Mouse (Mus musculus): Measurements from ENCODE around the gene Sparcl1.

The Sparcl1 gene

DNA sequence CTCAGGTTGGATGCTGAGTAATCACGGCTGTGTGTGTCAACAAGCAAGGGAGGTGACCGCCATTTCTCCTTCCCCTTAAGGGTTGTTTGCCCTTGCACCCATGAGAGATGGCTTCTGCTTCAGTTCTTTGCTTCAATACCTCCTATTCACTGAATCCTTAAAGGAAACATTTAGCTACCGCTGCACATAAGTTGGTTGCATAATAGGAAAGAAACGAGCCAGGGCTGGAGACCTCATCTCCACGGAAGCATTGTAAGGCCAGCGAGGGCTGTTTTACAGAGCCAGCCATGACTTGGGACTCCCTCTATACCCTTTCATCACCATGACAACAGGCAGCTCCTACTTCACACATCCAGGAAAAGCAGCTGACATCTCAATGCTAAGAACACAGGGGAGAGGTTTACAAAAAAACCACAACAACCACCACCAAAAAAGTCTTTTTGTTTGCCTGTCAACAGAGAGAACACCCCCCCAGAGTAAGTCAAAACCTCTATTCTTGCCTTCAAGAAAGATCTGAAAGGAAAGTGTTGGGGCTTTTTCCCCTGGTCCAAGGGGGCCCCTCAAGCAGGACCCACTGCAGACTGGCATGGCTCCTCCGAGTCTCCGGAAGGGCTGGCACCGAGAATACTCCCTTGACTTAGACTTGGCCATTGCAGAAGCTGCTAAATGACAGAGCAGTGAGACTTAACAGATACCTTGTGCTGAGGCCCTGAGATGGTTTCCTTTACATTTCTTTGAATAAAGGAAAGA, 3.2 kb downstream of the Sparcl1 start:
- in situ Hi-C loops (cut with MseI, MboI): no loop called here

DNA sequence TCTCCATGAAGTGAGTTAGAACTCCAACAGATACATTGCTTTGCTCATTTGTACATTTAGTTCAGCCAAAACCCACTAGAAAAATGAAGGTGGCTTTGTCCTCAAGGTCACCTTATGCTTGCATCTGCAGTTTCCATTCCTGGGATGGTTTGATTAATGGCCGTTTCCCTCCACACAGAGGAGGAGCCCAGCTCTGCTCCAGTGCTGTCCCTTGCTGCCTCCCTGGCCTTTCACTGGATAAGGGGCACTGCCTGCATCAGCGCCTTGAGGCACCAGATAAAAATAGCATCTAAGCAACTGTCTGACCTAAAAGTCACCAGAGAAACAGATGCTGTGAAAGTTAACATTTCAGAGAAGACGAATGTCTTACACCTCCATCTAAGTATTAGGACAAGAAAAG, 4.0 kb downstream of the Sparcl1 start:
- in situ Hi-C loops (cut with MseI, MboI): no loop called here

DNA sequence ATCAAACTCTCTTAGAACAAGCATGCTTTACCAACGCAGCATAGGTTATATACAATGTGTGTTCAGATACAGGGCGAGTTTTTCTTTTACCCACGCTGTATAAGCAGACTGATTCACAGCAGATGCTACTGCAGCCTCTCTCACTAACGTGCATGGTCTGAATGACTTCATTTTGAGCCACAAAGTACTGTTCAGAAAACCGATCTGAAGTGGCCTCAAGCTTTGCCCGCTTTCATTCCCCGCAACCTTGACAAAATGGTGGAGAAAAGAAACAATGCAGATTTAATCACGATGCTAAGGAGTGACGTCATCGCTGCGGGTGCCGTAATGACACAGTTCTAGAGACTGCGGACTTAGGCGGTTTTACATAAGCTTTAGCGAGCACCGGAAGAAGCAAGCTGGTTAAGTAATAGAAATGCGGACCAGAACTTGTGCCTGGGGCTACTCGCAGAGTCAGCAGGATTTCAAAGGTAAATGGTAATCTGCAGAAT, 4.6 kb downstream of the Sparcl1 start:
- in situ Hi-C loops (cut with MseI, MboI): no loop called here

DNA sequence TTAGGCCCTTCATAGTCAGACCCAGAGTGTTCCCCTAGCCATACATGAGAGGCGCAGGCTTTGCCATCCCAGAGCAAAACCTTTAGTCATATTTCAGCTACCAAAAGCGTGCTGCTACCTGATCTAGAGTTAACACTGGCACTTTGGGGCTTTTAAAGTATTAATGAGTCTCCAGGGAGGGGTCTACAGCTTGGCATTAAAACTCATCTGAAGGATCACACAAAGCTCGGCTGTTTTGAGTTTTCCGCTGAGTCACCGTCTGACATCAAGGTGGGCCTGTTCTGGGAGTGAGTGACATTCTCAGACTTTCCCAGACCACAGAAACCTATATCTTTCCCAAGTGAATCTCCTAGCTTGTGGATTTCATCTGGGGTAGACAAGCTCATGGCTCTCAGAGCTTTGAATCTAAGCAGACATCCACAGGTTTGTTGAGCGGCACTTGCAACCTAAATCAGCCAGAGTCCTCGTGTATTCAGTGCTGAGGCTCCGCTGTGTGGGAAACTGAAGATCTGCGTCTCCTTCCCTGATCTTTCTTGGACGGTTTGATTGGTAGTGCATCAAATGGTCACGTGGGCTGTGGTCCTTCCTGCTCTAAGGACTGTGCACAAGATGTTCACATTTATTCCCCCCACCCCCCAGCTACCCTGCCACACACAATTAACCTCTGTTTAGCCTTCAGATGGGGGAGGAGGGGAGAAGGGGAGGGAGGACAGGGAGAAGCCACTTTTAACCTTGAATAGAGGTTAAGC, 5.2 kb downstream of the Sparcl1 start:
- in situ Hi-C loops (cut with MseI, MboI): no loop called here

DNA sequence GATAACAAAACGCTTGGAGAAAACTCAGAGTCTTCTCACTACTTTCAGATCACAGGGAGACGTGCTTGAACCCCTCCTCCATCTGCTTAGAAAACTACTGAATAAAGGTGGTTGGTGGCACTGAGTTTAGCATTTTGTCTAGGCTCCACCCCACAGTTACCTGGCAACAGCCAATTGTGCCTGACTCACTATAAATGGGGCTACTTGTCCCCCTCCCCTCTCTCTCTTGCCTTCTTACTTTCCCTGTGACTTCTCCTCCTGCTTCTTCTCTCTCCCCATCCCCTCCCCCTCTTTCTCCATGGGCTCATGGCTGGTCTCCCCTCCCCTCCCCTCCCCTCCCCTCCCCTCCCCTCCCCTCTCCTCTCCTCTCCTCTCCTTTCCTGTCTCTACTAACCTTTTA, 9.4 kb downstream of the Sparcl1 start:
- in situ Hi-C loops (cut with MseI, MboI): no loop called here

DNA sequence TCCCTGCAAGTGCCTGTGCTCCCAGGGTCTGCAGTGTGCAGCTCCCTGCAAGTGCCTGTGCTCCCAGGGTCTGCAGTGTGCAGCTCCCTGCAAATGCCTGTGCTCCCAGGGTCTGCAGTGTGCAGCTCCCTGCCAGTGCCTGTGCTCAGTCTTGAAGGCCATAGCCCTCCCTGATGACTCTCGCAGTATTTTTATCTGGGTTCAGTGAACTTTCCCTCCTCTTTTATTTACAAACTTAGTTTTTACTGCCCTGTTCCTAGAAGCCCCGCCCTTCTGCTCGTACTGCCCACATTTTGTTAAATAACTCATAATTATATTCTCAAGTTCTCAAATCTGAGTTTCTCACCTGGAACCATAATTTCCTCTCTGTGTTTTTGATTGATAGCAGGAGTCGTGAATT, 10.4 kb downstream of the Sparcl1 start:
- in situ Hi-C loops (cut with MseI, MboI): no loop called here

DNA sequence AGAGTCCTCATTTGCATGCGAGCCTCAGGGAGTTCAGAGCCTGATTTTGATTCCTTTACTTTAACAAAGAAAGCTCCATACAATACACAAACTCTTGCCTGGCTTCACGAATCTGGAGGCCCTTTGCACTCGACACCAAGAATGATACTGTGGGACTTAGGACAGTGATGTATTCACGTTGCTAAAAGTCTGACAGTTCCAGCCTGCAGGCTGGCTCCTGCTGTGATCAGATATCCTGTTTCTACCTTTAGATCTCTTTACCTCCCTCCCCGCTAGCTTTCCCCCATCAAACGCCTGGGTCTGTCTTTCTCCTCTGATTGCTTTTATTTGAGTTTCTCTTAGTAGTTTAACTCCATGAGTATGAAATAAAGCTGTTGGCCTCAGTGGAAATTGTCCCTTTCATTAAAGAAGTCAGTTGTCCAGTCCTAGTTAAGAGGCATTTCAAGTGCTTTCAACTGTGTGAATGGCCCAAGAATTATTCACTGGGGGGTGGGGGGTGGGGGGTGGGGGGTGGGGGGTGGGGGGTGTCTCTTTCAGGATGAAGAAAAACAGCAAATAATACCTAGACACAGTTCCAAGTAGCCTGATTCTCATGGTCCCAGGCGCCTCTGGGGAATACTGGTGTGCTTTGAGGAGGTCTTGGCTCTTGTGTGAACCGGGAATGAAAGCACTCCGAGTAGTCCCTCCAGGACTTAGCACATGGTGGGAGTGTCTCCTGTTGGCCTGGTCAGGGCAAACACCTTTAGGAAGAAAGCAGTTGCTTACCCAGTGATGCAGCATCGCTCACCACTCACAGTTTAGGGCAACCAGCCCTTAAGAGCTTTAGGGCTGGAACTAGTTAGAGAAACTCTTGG, 11.6 kb downstream of the Sparcl1 start:
- in situ Hi-C loops (cut with MseI, MboI): no loop called here

DNA sequence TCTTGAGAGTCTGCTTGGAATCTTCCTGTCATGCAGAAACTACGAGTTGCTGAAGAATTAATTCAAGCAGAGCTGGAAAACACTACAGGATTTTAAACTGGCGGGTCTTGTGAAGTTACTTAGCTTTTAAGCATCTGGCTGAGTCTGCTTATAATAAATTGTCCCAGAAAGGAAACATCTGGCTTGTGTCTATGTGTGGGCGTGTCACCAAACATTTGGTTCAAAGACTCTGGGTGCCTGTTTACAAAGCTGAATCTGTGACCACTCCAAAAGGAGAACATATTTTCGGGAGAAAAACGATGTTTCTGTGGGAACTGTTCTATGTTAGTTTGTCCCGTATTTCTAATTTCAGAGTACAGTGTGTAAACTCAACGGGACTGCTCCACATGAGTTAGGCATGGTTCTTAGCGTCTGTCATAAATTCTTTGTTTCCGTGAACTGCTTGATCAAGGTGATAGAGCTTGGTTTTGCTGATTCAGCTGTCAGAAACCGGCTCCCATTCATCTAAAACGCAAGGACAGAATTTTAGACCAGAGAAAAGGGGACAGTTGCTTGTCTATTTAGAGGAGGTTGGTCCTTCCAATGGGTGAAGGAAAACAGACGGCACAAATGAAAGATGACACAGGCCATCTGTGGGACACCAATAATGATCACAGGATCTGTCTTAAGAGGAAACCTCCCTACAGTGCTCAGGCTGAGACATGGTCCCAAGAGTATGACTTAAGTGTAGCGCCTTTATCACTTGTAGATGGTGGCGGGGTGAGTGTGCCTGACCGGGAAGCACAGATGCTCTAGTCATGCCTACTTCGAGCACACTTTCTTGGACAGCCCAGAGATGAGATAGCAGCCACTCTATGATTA, 17.2 kb downstream of the Sparcl1 start:
- in situ Hi-C loops (cut with MseI, MboI): no loop called here

DNA sequence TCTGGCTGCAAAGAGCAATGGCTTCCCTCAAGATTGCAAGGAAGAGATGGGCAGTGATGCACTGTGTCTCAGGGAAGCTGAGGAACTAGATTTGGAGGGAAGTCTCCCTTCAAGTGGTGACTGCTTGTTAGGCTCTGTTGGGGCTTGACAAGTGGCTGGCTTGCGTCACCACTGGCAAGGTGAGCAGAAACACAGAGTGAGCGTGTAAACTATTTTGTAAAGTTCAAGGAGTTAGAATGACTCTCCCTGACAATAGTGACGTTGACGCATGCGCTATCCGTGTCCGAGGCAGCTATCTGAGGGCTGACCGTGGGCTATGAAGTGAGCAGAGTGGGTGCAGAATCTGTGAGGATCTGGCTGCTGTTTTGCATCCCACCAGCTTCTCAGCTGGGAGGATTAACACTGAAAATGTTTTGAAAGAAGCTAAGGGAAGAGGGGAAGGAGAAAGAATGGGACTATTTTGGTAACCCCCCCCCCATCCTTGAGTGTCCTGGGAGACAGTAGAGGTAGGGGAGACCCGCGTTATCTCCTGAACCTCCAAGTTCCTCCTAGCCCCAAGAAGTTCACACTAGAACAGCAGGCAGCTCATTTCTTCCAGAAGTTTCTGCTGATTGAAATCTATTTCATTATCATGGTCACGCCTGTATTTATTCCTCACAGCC, 18.0 kb downstream of the Sparcl1 start:
- in situ Hi-C loops (cut with MseI, MboI): no loop called here

DNA sequence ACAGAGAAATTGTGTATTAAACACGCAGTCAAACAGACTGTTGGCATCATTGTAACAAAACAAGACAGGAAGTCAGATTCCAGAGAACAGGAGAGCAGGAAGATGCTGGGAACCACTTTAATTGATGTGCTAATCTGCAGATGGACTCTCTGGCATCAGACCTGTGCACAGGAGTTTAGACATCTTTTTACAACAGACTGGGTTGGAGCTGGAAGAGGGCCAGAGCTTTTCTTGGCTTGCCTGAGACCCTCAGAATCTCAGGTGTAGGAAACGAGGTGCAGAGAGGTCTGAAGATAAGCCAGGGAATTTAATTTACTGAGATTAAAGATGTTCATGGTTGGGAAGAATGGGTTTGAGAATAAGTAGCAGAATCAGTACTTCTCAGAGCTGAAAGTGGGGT, 23.8 kb downstream of the Sparcl1 start:
- in situ Hi-C loops (cut with MseI, MboI): no loop called here

DNA sequence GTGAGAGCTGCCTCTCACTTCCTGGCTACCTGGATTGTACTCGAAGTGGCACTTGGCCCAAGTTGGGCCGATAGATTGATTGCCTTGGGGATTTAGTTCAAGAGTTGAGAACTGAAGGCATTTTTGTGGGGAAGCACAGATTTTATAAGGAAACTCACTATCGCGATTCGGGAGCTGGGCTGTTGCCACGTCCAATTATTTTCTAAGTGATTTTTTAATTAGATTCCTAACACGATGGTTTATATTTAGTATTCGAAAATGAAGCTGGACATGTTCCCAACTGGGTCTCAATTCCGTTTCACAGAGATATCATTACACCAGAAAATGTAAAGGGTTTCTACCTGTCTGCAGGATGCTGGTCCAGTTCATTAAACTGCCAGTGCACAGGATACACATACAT, 28.2 kb downstream of the Sparcl1 start:
- in situ Hi-C loops (cut with MseI, MboI): no loop called here

DNA sequence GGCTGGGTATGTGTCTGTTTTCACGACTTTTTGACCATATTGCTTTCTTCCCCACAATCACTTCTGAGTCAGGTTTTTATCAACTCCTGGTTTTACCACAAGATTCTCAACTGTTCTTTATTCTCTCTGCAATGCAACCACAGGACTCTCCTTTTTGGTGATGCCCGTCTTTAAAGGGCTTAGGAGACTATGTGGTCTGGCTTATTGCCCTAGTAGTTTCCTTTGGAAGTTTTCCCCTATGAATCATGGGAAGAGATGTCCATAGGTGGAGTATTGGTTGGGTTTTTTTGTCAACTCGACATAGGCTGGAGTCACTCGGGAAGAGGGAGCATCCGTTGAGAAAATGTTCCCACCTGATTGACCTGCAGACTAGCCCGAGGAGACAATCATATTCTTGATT, 32.8 kb downstream of the Sparcl1 start:
- in situ Hi-C loops (cut with MseI, MboI): no loop called here

DNA sequence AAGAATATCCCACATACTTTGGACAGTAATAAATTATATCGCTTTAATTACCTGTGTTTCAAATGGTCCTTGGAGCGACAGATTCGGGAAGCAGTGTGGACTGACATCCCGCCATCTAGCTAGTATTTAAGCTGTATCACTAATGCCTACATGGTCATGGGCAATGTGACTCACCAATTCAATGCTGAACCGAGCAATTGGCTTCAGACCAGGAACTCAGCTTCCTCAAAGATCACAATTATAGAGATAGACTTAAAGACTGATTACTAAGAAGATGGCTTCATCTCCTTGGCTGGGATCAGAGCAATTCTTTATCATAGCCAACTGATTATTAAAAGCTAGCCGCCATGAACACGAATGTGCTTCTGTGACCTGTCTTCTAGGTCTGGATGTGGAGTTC, 36.0 kb downstream of the Sparcl1 start, which contains the start of gene Gm17660:
Gene Gm17660, minus strand, starts transcription at position 101 of the 400 bp plus-strand sequence.
- in situ Hi-C loops (cut with MseI, MboI): loop anchor here (10.0 kb wide), 1 partner anchor 257 kb away; no protein-coding TSS in a partner anchor

DNA sequence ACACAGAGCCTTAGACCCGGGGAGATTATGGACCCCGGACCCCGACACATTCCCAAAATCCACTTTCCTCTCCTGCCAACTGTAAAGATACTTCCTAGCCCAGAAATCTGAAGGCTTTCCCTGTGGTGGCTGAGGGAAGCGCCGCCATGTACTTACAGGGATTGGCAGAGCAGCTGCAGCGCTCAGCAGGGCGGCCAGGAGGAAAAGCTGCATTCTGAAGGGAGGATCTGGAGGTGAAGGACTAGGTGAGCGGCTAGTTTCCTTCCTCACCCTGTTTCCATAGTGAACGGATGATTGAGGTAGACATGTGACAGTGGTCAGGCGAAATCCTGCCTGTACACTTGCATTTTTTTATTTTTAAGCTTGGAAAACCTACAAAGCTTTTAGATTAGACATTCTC, 37.2 kb downstream of the Sparcl1 start:
- in situ Hi-C loops (cut with MseI, MboI): loop anchor here (10.0 kb wide), 1 partner anchor 258 kb away; no protein-coding TSS in a partner anchor

DNA sequence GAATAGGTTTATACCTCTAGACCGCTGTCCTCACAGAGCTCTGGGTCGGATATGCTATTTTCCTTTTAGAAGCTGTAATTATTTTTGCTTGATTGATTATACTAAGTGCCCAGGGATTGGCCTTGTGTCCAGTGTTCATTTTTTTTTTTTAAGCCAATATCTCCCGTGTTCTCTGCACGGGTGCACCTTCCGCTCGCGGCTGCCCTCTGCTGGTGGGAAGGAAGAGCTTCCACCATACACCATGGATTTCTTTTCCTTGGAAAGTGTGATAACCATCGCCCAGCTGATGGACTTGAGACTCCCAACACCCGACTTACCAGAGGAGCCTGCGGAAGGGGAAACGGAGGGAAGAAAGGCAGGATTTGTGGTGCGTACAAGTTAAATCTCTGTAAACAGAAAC, 39.1 kb downstream of the Sparcl1 start:
- in situ Hi-C loops (cut with MseI, MboI): loop anchor here (10.0 kb wide), 1 partner anchor 260 kb away; no protein-coding TSS in a partner anchor

DNA sequence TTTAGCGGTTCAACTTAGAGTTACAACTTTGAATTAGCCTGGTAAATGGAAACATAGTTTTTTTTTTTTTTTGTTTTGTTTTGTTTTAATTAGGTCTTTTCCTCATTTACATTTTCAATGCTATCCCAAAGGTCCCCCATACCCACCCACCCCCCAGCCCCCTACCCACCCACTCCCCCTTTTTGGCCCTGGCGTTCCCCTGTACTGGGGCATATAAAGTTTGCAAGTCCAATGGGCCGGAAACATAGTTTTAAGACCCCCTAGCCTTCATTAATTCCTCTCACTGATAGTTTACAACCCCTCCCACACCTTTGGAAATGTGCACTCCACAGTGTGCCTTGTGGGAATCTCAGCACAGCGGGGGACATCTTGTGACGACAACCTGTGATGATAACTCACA, 39.9 kb downstream of the Sparcl1 start:
- in situ Hi-C loops (cut with MseI, MboI): loop anchor here (10.0 kb wide), 1 partner anchor 261 kb away; no protein-coding TSS in a partner anchor

DNA sequence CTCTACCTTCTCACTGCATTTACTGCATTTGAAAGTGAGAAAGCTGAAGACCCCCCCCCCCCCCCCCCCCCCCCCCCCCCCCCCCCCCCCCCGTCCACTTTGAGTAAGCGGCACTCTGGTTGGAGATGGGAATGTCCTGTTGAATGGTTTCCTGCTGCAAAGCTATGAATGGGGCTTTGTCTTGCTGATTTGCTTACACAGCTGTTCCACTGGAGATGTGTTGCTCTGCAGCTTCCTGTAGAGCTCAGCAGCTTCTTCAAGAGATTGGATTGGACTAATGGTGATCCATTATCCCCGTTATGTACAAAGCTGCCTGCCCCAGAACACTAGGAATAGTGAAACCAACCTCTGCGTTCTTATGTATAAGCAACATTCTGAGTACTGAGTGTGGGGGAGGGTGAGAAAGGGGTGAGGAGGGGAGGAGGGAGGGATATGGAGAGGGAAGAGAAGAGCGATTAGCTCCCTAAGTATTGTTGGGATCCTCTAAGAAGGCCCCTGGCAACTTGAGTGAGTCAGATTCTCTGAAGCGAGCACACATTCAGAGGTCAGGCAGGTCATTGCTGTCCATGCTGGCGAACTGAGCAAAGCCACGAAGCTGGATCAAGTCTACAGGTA, 41.2 kb downstream of the Sparcl1 start:
- in situ Hi-C loops (cut with MseI, MboI): loop anchor here (10.0 kb wide), 1 partner anchor 262 kb away; no protein-coding TSS in a partner anchor

DNA sequence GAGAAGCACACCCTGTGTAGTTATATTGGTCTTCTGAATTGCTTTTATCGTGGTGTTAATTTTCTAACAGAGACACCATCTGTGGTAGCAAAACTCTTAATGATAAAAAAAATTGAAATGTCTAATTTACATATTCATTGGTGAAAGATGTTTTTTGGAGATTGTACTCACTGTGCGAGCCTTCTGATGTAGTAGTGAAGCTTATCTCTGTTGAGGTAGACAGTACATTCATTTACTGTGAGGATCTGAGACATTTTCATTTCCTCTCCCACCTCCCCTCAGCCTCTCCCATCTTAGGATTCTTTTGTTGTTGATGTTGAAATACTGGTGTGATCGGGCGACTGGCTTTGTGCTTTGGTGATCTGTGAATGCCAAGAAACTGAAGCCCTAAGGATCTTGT, 42.5 kb downstream of the Sparcl1 start:
- in situ Hi-C loops (cut with MseI, MboI): loop anchor here (10.0 kb wide), 1 partner anchor 264 kb away; no protein-coding TSS in a partner anchor

DNA sequence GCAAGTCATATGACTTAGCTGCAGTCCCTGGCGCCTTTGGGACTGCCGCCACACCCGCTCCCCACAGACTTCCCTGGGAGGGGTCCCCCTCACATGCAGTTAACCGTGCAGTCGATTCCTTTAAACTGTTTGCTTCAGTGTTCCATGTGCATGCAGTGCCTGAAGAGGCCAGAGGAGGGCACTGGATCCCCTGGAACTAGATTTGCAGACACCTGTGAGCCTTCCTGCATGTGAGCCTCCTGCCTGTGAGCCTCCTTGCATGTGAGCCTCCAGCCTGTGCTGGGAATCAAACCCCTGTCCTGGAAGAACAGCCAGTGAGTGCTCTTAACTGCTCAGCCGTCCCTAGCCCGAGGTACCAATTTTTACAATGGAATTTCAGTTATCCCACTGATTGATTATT, 44.8 kb downstream of the Sparcl1 start:
- in situ Hi-C loops (cut with MseI, MboI): no loop called here
